Mouse (Mus musculus) heart, postnatal 0 days (tissue): ENCODE data around the gene Gm20605. TPM values are rescaled to one million over a fixed set of nuclear protein-coding genes. Genes with fewer than 3 reads are reported as not detected.

Experiments used
- ATAC-seq: fragments of 200-750 bp; cut with Nextera tagmentation; 2 replicates; pipeline ENCODE4 v1.8.0; 2017; ENCODE audit warnings: low read depth, moderate number of reproducible peaks, moderate library complexity; ENCODE audit not compliant: insufficient read depth
- DNase-seq: peaks from one replicate; pipeline ENCODE4 v3.0.0-alpha.2; 2016; ENCODE audit warnings: low spot score
- H3K27ac ChIP-seq: fragments of 300-500 bp; sonication (generic); 2 replicates; pipeline ENCODE4 v1.5.1; 2014; ENCODE audit warnings: low read depth, mild to moderate bottlenecking
- H3K27me3 ChIP-seq: fragments of 300-500 bp; sonication (generic); 2 replicates; pipeline ENCODE4 v1.6.1; 2014; ENCODE audit warnings: low read length, mixed read lengths; ENCODE audit not compliant: control insufficient read depth, insufficient read depth
- H3K36me3 ChIP-seq: fragments of 300-500 bp; sonication (generic); replicated peaks from 2 replicates; pipeline ENCODE4 v1.6.1; 2014; ENCODE audit warnings: low read length, mixed read lengths; ENCODE audit not compliant: control insufficient read depth, insufficient read depth
- H3K4me1 ChIP-seq: fragments of 300-500 bp; sonication (generic); 2 replicates; pipeline ENCODE4 v1.6.1; 2014; ENCODE audit warnings: antibody characterized with exemption; ENCODE audit not compliant: control insufficient read depth, insufficient read depth
- H3K4me2 ChIP-seq: fragments of 300-500 bp; sonication (generic); 2 replicates; pipeline ENCODE4 v1.6.1; 2014; ENCODE audit warnings: low read depth, mild to moderate bottlenecking, low read length, moderate library complexity
- H3K4me3 ChIP-seq: fragments of 300-500 bp; sonication (generic); 2 replicates; pipeline ENCODE4 v1.5.1; 2014; ENCODE audit warnings: low read depth, low read length
- H3K9ac ChIP-seq: fragments of 300-500 bp; sonication (generic); replicated peaks from 2 replicates; pipeline ENCODE4 v1.6.1; 2014; ENCODE audit warnings: low read depth, low read length, mixed read lengths
- H3K9me3 ChIP-seq: fragments of 300-500 bp; sonication (generic); replicated peaks from 2 replicates; pipeline ENCODE4 v1.6.1; 2016; ENCODE audit warnings: low read length; ENCODE audit not compliant: control insufficient read depth
- CTCF ChIP-seq: IDR thresholded peaks from 2 replicates; pipeline ENCODE4 v1.5.1; 2016; ENCODE audit warnings: antibody characterized with exemption, control low read depth, low read depth
- EP300 ChIP-seq: IDR thresholded peaks from 2 replicates; pipeline ENCODE4 v1.6.1; 2016; ENCODE audit warnings: antibody characterized with exemption, low read depth
- WGBS: fragments of 180-500 bp; shearing (Covaris S2); extraction: QIAGEN DNeasy Blood & Tissue Kit; methylation state at CpG from one replicate; pipeline ENCODE4 v1.1.7; 2014; 5-methylcytosine and 5-hydroxymethylcytosine counted together
- polyA plus RNA-seq: library from polyadenylated mRNA; unstranded; fragments of >200 nt; fragmentation: Nextera tagmentation; extraction: Ambion mirVana; gene quantifications from 2 replicates; pipeline ENCODE4 v1.2.1, GENCODE M21; 2015
- total RNA-seq: library from RNA; depleted of rRNA; stranded (reverse); fragments of >200 nt; gene quantifications from 2 replicates; pipeline ENCODE4 v1.2.3, GENCODE M21; 2014; ENCODE audit warnings: low replicate concordance

Gene Gm20605
- total and polyA plus RNA-seq, 2 experiments from 2014 or later = 1.6 to 2.5 TPM

GRCm38 (mm10) chr5:137683388-137684293, 54.7 kb downstream of the Gm20605 start:
- ATAC-seq (no peak), DNase-seq (no peak)
- Histone ChIP-seq H3K4me3 (peak overlapping the region; percentile 65), H3K27me3 (no peaks in the 10 kb centered on the region), H3K9ac (peak overlapping the region; percentile 50), H3K4me1 (peaks cover 11% of the 10 kb centered on the region), H3K9me3 (no peaks in the 10 kb centered on the region), H3K27ac (peak overlapping the region; percentile 50), H3K4me2 (peak overlapping the region; percentile 85), H3K36me3 (no peaks in the 10 kb centered on the region; the same call in 1 of the 2 replicates)
- 7% methylated on average over 28 of the region's 28 CpGs for WGBS
- no peak for TF ChIP-seq CTCF
- no peak for TF ChIP-seq EP300

GRCm38 (mm10) chr5:137684294-137685123, 55.5 kb downstream of the Gm20605 start, which contains the start of gene Agfg2:
TSS of gene Agfg2 (minus strand) at chr5:137684726.
- no peaks in the 10 kb centered on the region; the same call in 1 of the 2 replicates for H3K36me3 ChIP-seq
- under 1% methylated on average over 55 of the region's 62 CpGs for WGBS

GRCm38 (mm10) chr5:137685653-137686052, 56.7 kb downstream of the Gm20605 start:
- TF ChIP-seq CTCF = no peak
- TF ChIP-seq EP300 = no peak
- 91% methylated on average over 3 of the region's 3 CpGs for WGBS
- H3K4me3 ChIP-seq = no peak overlapping the region
- ATAC-seq (no peak), DNase-seq (no peak)
- no peaks in the 10 kb centered on the region for H3K9me3 ChIP-seq
- H3K27ac ChIP-seq = no peak overlapping the region
- H3K4me1 ChIP-seq = peaks cover 16% of the 10 kb centered on the region
- H3K9ac ChIP-seq = no peak overlapping the region
- no peak overlapping the region for H3K4me2 ChIP-seq
- no peaks in the 10 kb centered on the region for H3K27me3 ChIP-seq
- no peaks in the 10 kb centered on the region; the same call in 1 of the 2 replicates for H3K36me3 ChIP-seq

More at GRCm38 (mm10) chr5:137684294-137685123, 55.5 kb downstream of the Gm20605 start, which contains the start of gene Agfg2:
- Histone ChIP-seq H3K27me3 (no peaks in the 10 kb centered on the region), H3K9me3 (no peaks in the 10 kb centered on the region), H3K4me3 (peak within 1 kb of the TSS; percentile 65), H3K4me1 (peaks cover 11% of the 10 kb centered on the region), H3K27ac (peak within 1 kb of the TSS; percentile 50), H3K4me2 (peak within 1 kb of the TSS; percentile 85), H3K9ac (peak within 1 kb of the TSS; percentile 50)
- TF ChIP-seq EP300 (0 out of 2 replicates have a peak, but pooled peaks have one; percentile 15), CTCF (peak; percentile 27)
- peak; percentile 99 for ATAC-seq
- DNase-seq = peak; percentile 100

- Histone ChIP-seq H3K4me1 (peaks cover 19% of the 10 kb centered on the region), H3K4me2 (no peak overlapping the region), H3K9me3 (no peaks in the 10 kb centered on the region), H3K36me3 (no peaks in the 10 kb centered on the region; the same call in 1 of the 2 replicates), H3K27ac (no peak overlapping the region; the same call in 1 of the 2 replicates), H3K27me3 (no peaks in the 10 kb centered on the region), H3K4me3 (no peak overlapping the region), H3K9ac (no peak overlapping the region)
- DNase-seq (no peak), ATAC-seq (no peak)
- TF ChIP-seq EP300 (no peak), CTCF (no peak)
- 63% methylated on average over 6 of the region's 6 CpGs for WGBS
Measured at GRCm38 (mm10) chr5:137686127-137686790, 57.3 kb downstream of the Gm20605 start.

GRCm38 (mm10) chr5:137689974-137690373, 61.0 kb downstream of the Gm20605 start:
- 71% methylated on average over 3 of the region's 3 CpGs for WGBS
- H3K9ac ChIP-seq = no peak overlapping the region
- DNase-seq (no peak), ATAC-seq (no peak)
- no peaks in the 10 kb centered on the region for H3K9me3 ChIP-seq
- TF ChIP-seq EP300 (no peak), CTCF (no peak)
- H3K4me3 ChIP-seq = no peak overlapping the region
- no peaks in the 10 kb centered on the region for H3K27me3 ChIP-seq
- H3K4me1 ChIP-seq = 0 out of 2 replicates have a peak, but pooled peaks cover 8% of the 10 kb centered on the region
- no peak overlapping the region for H3K4me2 ChIP-seq
- H3K27ac ChIP-seq = peak overlapping the region; percentile 73; the same call in 1 of the 2 replicates
- no peaks in the 10 kb centered on the region for H3K36me3 ChIP-seq
